Mouse (Mus musculus) kidney, embryonic 14.5 days (tissue): Measurements from ENCODE around the gene 4933430I17Rik. TPM values are rescaled to one million over a fixed set of nuclear protein-coding genes. Genes with fewer than 3 reads are reported as not detected.
"Not testable (repeated sequence)": the region's sequence is repeated elsewhere in the genome, so short reads cannot be mapped to it uniquely, and the experiment has no call there.

ENCODE experiments used
- ATAC-seq: fragments of 200-750 bp; cut with Nextera tagmentation; 2 replicates; pipeline ENCODE4 v1.8.0; 2017; ENCODE audit warnings: moderate number of reproducible peaks, mild to moderate bottlenecking, moderate TSS enrichment, moderate library complexity; ENCODE audit not compliant: low FRiP score, low TSS enrichment
- H3K27ac ChIP-seq: fragments of 300-500 bp; sonication (generic); 2 replicates; pipeline ENCODE4 v1.5.1; 2014; ENCODE audit warnings: low read depth, mild to moderate bottlenecking, low read length, moderate library complexity, mixed read lengths
- H3K27me3 ChIP-seq: fragments of 300-500 bp; sonication (generic); 2 replicates; pipeline ENCODE4 v1.6.1; 2014; ENCODE audit warnings: mild to moderate bottlenecking, low read length; ENCODE audit not compliant: control insufficient read depth, insufficient read depth
- H3K36me3 ChIP-seq: fragments of 300-500 bp; sonication (generic); 2 replicates; pipeline ENCODE4 v1.6.1; 2014; ENCODE audit warnings: low read length, mixed read lengths; ENCODE audit not compliant: control insufficient read depth, insufficient read depth
- H3K4me1 ChIP-seq: fragments of 300-500 bp; sonication (generic); 2 replicates; pipeline ENCODE4 v1.6.1; 2014; ENCODE audit warnings: low read length, mixed read lengths; ENCODE audit not compliant: control insufficient read depth, insufficient read depth
- H3K4me2 ChIP-seq: fragments of 300-500 bp; sonication (generic); replicated peaks from 2 replicates; pipeline ENCODE4 v1.6.1; 2014; ENCODE audit warnings: low read depth, mild to moderate bottlenecking, low read length
- H3K4me3 ChIP-seq: fragments of 300-500 bp; sonication (generic); 2 replicates; pipeline ENCODE4 v1.5.1; 2014; ENCODE audit warnings: mild to moderate bottlenecking, low read length
- H3K9ac ChIP-seq: fragments of 300-500 bp; sonication (generic); 2 replicates; pipeline ENCODE4 v1.6.1; 2014; ENCODE audit warnings: low read depth, mild to moderate bottlenecking, low read length, moderate library complexity
- H3K9me3 ChIP-seq: fragments of 300-500 bp; sonication (generic); 2 replicates; pipeline ENCODE4 v1.6.1; 2016; ENCODE audit warnings: low read length; ENCODE audit not compliant: control insufficient read depth
- WGBS: fragments of 180-500 bp; shearing (Covaris S2); extraction: QIAGEN DNeasy Blood & Tissue Kit; methylation state at CpG from one replicate; pipeline ENCODE4 v1.1.7; 2014; 5-methylcytosine and 5-hydroxymethylcytosine counted together
- polyA plus RNA-seq: library from polyadenylated mRNA; unstranded; fragments of >200 nt; fragmentation: Nextera tagmentation; extraction: Ambion mirVana; gene quantifications from 2 replicates; pipeline ENCODE4 v1.2.1, GENCODE M21; 2014

Gene 4933430I17Rik
- polyA plus RNA-seq, result 0.49 and 1.0 TPM in 2 replicates

DNA sequence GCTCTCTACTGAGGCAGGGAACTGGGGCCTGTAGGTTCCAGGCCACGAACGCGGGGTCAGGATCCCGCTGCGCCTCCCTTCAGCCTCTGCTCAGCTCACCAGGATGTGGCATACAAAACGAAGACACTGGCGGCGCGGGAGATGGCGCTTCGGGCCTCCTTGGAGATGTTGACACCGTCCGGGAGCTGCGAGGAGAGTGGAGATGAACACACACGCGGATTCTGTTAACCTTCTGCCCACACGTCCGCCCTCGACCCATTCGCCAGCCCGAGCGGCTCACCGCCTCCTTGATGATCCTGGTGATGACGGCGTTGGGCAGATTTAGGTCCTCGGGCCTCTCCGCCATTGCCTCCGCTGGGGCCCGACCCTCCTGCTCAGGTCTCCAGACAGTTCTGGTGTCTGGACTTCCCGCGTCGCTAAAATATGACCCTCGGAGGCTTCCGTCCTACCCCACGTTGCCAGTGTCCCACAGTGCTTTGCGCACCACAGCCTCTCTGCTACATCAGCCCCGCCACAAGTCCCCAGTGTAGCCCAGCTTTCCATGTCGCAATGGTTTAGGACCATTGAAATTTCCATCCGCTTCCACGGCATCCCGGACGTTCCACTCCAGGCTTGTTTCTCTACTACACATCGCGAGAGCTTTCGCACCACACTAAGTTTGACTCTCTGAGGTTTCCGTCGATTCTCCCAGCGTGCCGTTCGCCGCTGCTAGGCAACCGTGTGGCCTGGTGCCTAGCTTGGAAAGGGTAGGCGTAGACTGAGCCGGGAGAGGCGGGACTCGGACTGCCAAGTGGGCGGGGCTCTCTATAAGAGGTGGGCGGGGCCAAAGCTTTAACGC is at the start of gene 4933430I17Rik, which contains the start of gene Pole3:
Gene 4933430I17Rik, plus strand, starts transcription at position 719 of the 838 bp plus-strand sequence.
Gene Pole3, minus strand, starts transcription at position 418 of the 838 bp plus-strand sequence.
- under 1% methylated on average over 59 of the region's 59 CpGs for WGBS
- no peaks in the 10 kb centered on the region; the same call in 1 of the 2 replicates for H3K4me1 ChIP-seq
- peak within 1 kb of the TSS; percentile 94 for H3K4me3 ChIP-seq
- no peaks in the 10 kb centered on the region for H3K27me3 ChIP-seq
- peak within 1 kb of the TSS; percentile 95 for H3K27ac ChIP-seq
- H3K9ac ChIP-seq, result peak within 1 kb of the TSS; percentile 90
- no peaks in the 10 kb centered on the region for H3K9me3 ChIP-seq
- peaks cover 15% of the 10 kb centered on the region; the same call in 1 of the 2 replicates for H3K36me3 ChIP-seq
- ATAC-seq, result peak; percentile 98
- H3K4me2 ChIP-seq, result peak within 1 kb of the TSS; percentile 48

DNA sequence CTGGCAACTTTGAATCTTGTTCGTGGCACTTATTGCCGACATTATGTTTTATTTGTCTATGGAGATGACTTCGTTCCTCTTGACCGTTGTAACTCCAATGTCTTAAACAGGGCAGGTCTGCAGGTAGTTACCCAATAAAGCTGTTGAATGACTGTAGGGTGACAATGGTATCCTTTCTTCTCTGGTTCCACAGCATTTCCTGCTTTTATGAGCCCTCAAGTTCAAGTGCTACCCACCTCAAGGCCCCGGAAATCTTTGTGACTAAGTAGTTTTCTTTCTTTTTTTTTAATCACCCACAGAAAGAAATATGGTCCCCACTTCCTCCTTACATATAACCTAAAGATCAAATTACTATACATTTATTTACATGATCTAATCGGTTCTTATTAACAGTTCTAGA is 49.4 kb upstream of the 4933430I17Rik start:
- Histone ChIP-seq H3K4me1 (peaks cover 3% of the 10 kb centered on the region; the same call in 1 of the 2 replicates), H3K27me3 (no peaks in the 10 kb centered on the region), H3K9me3 (no peaks in the 10 kb centered on the region), H3K4me2 (no peak overlapping the region), H3K27ac (peak overlapping the region; percentile 7; the same call in 1 of the 2 replicates), H3K4me3 (no peak overlapping the region), H3K9ac (no peak overlapping the region), H3K36me3 (no peaks in the 10 kb centered on the region)
- ATAC-seq, result no peak
- 72% methylated on average over 6 of the region's 6 CpGs for WGBS

DNA sequence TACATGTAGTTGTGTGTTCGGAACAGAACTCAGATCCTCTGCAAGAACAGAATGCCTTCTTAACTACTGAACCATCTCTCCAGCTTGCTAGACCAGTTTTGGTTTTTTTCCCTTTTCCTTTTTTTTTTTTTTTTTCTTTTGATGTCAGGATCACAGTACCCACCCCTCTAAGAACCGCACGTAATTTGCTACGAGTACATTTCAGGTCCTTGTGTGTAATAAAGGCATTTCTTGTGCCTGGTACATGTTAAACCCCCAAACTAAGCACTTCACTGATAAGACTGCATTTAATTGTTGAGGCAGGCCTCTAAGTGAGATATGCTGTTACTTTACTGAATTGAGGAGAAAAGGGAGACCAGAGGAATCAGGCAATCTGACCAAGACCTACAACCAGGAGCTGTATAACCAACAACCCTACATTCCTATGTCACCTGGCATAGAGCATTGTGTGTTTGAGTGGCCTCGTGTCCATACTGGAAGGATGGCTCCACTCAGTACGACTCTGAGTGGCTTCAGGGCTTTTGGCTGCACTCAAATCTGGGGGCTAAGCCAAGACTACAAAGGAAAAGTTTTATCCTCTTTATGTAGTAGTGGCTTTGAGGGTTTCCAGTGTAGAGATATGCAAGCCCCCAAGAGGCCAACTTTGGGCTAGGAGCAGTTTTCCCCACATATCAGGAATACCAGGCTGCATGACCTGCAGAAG is 47.5 kb upstream of the 4933430I17Rik start:
- WGBS, result 59% methylated on average over 6 of the region's 6 CpGs
- Histone ChIP-seq H3K36me3 (no peaks in the 10 kb centered on the region), H3K27me3 (no peaks in the 10 kb centered on the region), H3K4me1 (peaks cover 3% of the 10 kb centered on the region; the same call in 1 of the 2 replicates), H3K4me3 (no peak overlapping the region), H3K9ac (no peak overlapping the region), H3K27ac (peak overlapping the region; percentile 71), H3K9me3 (no peaks in the 10 kb centered on the region), H3K4me2 (no peak overlapping the region)
- no peak for ATAC-seq

DNA sequence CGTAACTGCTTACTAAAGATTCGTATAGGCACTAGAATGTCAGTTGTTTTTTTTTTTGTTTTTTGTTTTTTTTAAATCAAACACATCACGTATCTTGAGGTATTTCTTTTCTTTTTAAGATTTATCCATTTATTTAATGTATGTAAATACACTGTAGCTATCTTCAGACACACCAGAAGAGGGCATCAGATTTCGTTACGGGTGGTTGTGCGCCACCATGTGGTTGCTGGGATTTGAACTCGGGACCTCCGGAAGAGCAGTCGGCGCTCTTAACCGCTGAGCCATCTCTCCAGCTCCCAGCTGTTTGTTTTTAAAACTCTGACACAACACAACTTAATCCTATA is 45.6 kb upstream of the 4933430I17Rik start:
- 15% methylated on average over 11 of the region's 11 CpGs for WGBS

DNA sequence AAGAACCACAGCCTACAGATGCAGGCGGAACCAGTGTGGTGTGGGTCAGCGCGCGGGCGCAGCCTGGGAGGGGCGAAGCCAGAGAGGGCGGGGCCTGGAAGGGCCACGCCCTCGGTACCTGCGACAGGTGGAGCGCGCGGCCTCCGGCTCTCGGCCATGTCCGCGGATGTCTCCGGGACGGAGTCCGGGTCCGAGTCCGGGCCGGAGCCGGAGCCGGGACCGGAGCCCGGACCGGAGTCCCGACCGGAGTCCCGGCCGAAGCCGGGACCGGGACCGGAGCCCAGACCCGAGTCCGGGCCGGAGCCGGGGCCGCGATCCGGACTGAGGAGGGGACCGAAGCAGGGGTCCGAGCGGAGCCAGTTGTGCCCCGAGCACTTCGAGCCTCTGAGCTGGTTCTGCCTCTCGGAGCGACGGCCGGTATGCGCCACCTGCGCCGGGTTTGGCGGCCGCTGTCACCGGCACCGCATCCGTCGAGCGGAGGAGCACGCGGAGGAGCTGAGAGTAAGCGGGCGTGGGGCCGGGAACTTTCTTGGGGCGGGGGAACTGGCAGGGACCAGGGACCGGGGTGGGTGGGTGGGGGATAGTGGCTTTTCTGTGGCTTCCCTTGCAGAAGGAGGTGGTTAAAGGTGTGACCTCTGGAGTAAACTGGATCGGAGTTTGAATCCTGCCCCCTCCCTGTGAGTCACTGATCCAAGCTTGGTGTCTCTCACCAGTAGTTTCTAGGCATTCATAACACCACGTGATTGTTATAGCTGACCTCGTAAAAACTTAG is 45.0 kb upstream of the 4933430I17Rik start, which contains the start of gene Bspry:
Gene Bspry, plus strand, starts transcription at position 117 of the 772 bp plus-strand sequence.
- ATAC-seq, result peak; percentile 91
- H3K4me3 ChIP-seq, result peak within 1 kb of the TSS; percentile 52
- peak within 1 kb of the TSS; percentile 20; the same call in 1 of the 2 replicates for H3K27ac ChIP-seq
- H3K9ac ChIP-seq, result peak within 1 kb of the TSS; percentile 61; the same call in 1 of the 2 replicates
- no peaks in the 10 kb centered on the region for H3K9me3 ChIP-seq
- WGBS, result under 1% methylated on average over 70 of the region's 71 CpGs
- no peaks in the 10 kb centered on the region for H3K36me3 ChIP-seq
- peaks cover 3% of the 10 kb centered on the region; the same call in 1 of the 2 replicates for H3K4me1 ChIP-seq
- H3K27me3 ChIP-seq, result no peaks in the 10 kb centered on the region
- H3K4me2 ChIP-seq, result peak within 1 kb of the TSS; percentile 67

More for the DNA sequence above, 45.6 kb upstream of the 4933430I17Rik start:
- Histone ChIP-seq H3K9ac (0 out of 2 replicates have a peak overlapping the region, but pooled peaks have one; percentile 61), H3K4me3 (peak overlapping the region; percentile 52), H3K4me2 (peak overlapping the region; percentile 67)
- not testable (repeated sequence) for H3K4me1 ChIP-seq, H3K36me3 ChIP-seq, H3K27me3 ChIP-seq, ATAC-seq, H3K9me3 ChIP-seq, H3K27ac ChIP-seq

DNA sequence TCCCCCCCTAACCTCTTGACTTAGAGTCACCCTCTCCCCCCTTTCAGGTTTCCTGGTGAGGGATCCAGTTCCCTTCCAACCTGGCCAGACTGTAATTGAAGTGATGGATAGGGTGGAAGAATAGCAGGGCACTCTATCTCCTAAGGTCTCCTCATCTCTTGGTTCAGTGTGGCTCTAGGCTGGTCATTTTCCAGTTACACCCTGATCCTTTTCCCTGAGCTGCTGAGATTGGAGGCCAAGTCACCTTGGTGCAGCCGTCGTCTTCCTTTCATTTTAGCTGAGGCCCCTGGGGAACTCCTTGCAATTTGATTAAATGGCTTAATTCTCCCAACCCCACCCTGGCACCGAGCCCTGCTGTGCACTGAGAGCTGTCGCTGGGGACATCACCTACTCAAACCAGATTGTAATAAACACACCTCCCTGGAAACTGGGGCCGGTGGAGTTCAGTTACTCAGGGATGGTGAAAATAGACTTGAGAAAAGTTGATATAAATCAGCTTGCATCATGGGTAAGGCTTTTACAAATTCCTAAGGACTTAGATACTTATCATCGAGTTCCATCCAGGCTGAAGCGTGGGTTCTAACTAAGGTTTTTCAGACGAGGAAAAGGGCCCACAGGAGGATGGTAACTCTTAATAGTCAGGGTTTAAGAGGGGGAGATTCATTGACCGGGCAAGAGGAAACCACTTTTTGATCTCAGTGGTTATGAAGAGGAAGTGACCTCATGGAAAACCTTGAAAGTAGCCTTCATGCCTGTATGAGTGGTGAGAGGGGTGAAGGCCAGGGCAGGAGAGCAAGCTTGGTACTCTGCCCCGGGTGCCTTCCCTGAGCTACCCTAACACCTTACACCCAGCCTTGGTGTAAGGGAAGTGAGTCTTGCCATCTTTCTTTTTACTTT is 44.2 kb upstream of the 4933430I17Rik start:
- WGBS, result 30% methylated on average over 10 of the region's 10 CpGs
- H3K27me3 ChIP-seq, result no peaks in the 10 kb centered on the region
- peak overlapping the region; percentile 20; the same call in 1 of the 2 replicates for H3K27ac ChIP-seq
- H3K9me3 ChIP-seq, result no peaks in the 10 kb centered on the region
- ATAC-seq, result peak; percentile 51
- H3K4me1 ChIP-seq, result peaks cover 3% of the 10 kb centered on the region; the same call in 1 of the 2 replicates
- H3K9ac ChIP-seq, result 0 out of 2 replicates have a peak overlapping the region, but pooled peaks have one; percentile 4
- peak overlapping the region; percentile 52 for H3K4me3 ChIP-seq
- H3K36me3 ChIP-seq, result no peaks in the 10 kb centered on the region
- H3K4me2 ChIP-seq, result peak overlapping the region; percentile 67

DNA sequence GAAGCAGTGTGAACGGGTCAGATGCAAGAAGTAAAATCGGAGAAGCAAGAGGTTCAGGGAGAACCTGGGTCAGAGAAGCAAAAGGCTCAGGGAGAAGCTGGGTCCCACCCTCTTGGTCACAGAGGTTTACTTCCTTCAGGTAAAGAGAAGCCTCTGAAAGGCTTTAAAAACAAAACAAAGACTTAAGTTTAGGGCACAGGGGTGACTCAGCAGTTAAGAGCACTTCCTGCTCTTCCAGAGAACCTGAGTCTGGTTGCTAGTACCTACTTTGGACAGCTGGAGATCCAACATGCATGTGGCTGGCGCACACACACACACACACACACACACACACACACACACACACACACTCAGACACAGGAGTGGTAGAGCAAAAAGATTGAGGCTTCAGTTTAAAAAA is 40.2 kb upstream of the 4933430I17Rik start:
- no peaks in the 10 kb centered on the region; the same call in 1 of the 2 replicates for H3K4me1 ChIP-seq
- no peak for ATAC-seq
- no peak overlapping the region for H3K4me3 ChIP-seq
- no peaks in the 10 kb centered on the region for H3K36me3 ChIP-seq
- WGBS, result 72% methylated on average over 3 of the region's 3 CpGs
- no peak overlapping the region for H3K4me2 ChIP-seq
- H3K27me3 ChIP-seq, result no peaks in the 10 kb centered on the region
- no peak overlapping the region for H3K9ac ChIP-seq
- no peak overlapping the region for H3K27ac ChIP-seq
- H3K9me3 ChIP-seq, result no peaks in the 10 kb centered on the region
